ENCODE assay signal across 21 mouse cellular contexts in the genomic region with DNA sequence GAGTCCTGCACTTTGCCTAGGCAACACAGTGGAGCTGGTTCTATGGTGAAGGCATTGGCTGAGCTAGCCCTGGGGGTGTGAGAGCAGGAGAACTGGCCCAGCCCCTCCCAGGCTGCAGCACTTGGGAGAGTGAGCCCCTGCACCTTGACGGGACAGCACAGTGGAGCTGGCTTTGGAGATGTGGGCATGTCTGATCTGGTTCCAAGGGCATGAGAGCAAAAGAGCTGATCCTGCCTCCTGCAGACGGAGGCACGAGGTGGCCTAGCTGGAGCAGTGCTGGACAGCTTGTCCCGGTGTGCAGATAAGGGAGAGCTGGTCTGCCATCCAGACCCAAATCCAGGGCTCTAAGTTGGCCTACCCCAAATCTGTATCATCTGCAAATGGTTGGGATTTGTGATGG. TPM values are rescaled to one million over a fixed set of nuclear protein-coding genes. Genes with fewer than 3 reads are reported as not detected.
DNase-seq lines count a peak whose midpoint lies in the region; ATAC-seq and TF ChIP-seq lines count a peak whose summit lies in the region.
"Had no signal": no experiment of that assay in that cellular context is flagged by ENCODE, and none has a peak within 500 bp of the region (broad histone marks: within the 10 kb centered on the region; RNA-seq: fewer than 3 reads in every experiment).

No protein-coding gene starts in this region.

- H3K9ac ChIP-seq in heart, embryonic 14.5 days (ENCODE audit: low read length) = no peak overlapping the region
- H3K9ac ChIP-seq in heart, adult 2 months (ENCODE audit: low read depth, low read length) = no peak overlapping the region
- H3K9ac ChIP-seq in liver, embryonic 12.5 days = no peak overlapping the region
- H3K9ac ChIP-seq: forebrain, embryonic 13.5 days; forebrain, postnatal 0 days; hindbrain, embryonic 14.5 days had no signal

- no peaks in the 10 kb centered on the region for H3K79me2 ChIP-seq in heart, adult 2 months (replicated peaks; ENCODE audit: control insufficient read depth, insufficient read depth, low read length)

- TF ChIP-seq CTCF in heart, adult 2 months (IDR thresholded peaks at IDR 0.05) = no peak

- H3K4me2 ChIP-seq in heart, embryonic 14.5 days (ENCODE audit: low read length) = no peak overlapping the region
- no peak overlapping the region for H3K4me2 ChIP-seq in liver, embryonic 12.5 days
- H3K4me2 ChIP-seq: forebrain, embryonic 13.5 days; heart, embryonic 11.5 days; hindbrain, embryonic 14.5 days had no signal

- no peaks in the 10 kb centered on the region for H3K27me3 ChIP-seq in heart, embryonic 14.5 days (ENCODE audit: control insufficient read depth, insufficient read depth, low read length)
- no peaks in the 10 kb centered on the region for H3K27me3 ChIP-seq in heart, adult 2 months (ENCODE audit: control insufficient read depth, insufficient read depth, low read length)
- no peaks in the 10 kb centered on the region; the same call in 1 of the 2 replicates for H3K27me3 ChIP-seq in liver, embryonic 12.5 days (replicated peaks)
- H3K27me3 ChIP-seq: forebrain, embryonic 13.5 days had no signal

- peak; percentile 62 to 69 for DNase-seq in adrenal gland, adult (ENCODE audit: inconsistent age in 2 of 2, low spot score in 1 of 2)
- DNase-seq in adrenal gland, postnatal 4 days (ENCODE audit: low spot score in 2 of 2) = no peak
- no peak for DNase-seq in heart, adult 2 months
- DNase-seq in liver = no peak
- DNase-seq: adrenal gland, postnatal 14 days; B cell, adult 2 months; cerebellum, adult 2 months; cerebellum, postnatal 10 days; forebrain, postnatal 0 days; gastrocnemius, adult 2 months; gastrocnemius, postnatal 25 days; heart, postnatal 4 days had no signal

- H3K36me3 ChIP-seq in heart, embryonic 14.5 days (ENCODE audit: control insufficient read depth, insufficient read depth, low read length) = no peaks in the 10 kb centered on the region
- no peaks in the 10 kb centered on the region for H3K36me3 ChIP-seq in heart, adult 2 months (ENCODE audit: control insufficient read depth, insufficient read depth, low read length)
- no peaks in the 10 kb centered on the region for H3K36me3 ChIP-seq in liver, embryonic 12.5 days
- H3K36me3 ChIP-seq: embryonic facial prominence, embryonic 10.5 days had no signal

- no peak overlapping the region for H3K27ac ChIP-seq in heart, embryonic 14.5 days (replicated peaks in 1 of 2; ENCODE audit: control insufficient read depth in 1 of 2, insufficient read depth in 1 of 2, low read depth in 2 of 2, low read length in 2 of 2)
- H3K27ac ChIP-seq in heart, adult 2 months = no peak overlapping the region
- H3K27ac ChIP-seq in liver, embryonic 12.5 days = no peak overlapping the region
- H3K27ac ChIP-seq: embryonic facial prominence, embryonic 10.5 days; forebrain, embryonic 13.5 days; gastrocnemius, adult 2 months; hindbrain, embryonic 14.5 days had no signal

- 37% methylated on average over 4 of the region's 4 CpGs for WGBS in heart, embryonic 14.5 days
- WGBS in heart, adult 2 months = 47% methylated on average over 4 of the region's 4 CpGs
- WGBS in liver, embryonic 12.5 days (ENCODE audit: insufficient replicate concordance) = 76% methylated on average over 4 of the region's 4 CpGs

- no peak for TF ChIP-seq POLR2A in heart, adult 2 months (IDR thresholded peaks at IDR 0.05; ENCODE audit: insufficient read depth, low read depth, low read length)

- TF ChIP-seq EP300 in heart, adult 2 months (IDR thresholded peaks at IDR 0.05; ENCODE audit: insufficient read depth, low read depth, low read length) = no peak

- intact Hi-C loops in heart, adult 2 months (cut with DNase I) = loop anchor here (5.0 kb wide), 2 partner anchors 47 to 367 kb away; a partner anchor contains a TSS

- peak; percentile 16; the same call in 1 of the 2 replicates for ATAC-seq in heart, embryonic 14.5 days (ENCODE audit: insufficient number of reproducible peaks, insufficient read depth, low FRiP score, low read depth)
- ATAC-seq in liver, embryonic 12.5 days = peak; percentile 9; the same call in 1 of the 2 replicates
- ATAC-seq in monocyte, adult 5-6 weeks (replicated peaks; ENCODE audit: insufficient number of reproducible peaks, low FRiP score, low TSS enrichment, poor library complexity, severe bottlenecking) = 0 out of 2 replicates have a peak, but pooled peaks have one; percentile 8
- ATAC-seq: CD4-positive, CD25-positive, alpha-beta regulatory T cell, adult 4 months; forebrain, embryonic 13.5 days; forebrain, postnatal 0 days had no signal

- no peak overlapping the region for H3K4me3 ChIP-seq in heart, embryonic 14.5 days (ENCODE audit: control insufficient read depth in 1 of 2, insufficient read depth in 1 of 2, low read depth in 1 of 2, low read length in 2 of 2)
- H3K4me3 ChIP-seq in heart, adult 2 months = no peak overlapping the region
- no peak overlapping the region for H3K4me3 ChIP-seq in liver, embryonic 12.5 days
- H3K4me3 ChIP-seq: embryonic facial prominence, embryonic 10.5 days; forebrain, embryonic 13.5 days; gastrocnemius, adult 2 months had no signal

- H3K9me3 ChIP-seq in heart, embryonic 14.5 days (ENCODE audit: control insufficient read depth, low read length) = no peaks in the 10 kb centered on the region
- H3K9me3 ChIP-seq in liver, embryonic 12.5 days (replicated peaks) = no peaks in the 10 kb centered on the region
- H3K9me3 ChIP-seq: embryonic facial prominence, embryonic 10.5 days; forebrain, embryonic 13.5 days; G1E had no signal

- peaks cover 1 to 3% of the 10 kb centered on the region in 2 experiments; a peak in 1 of 4 replicates for H3K4me1 ChIP-seq in heart, embryonic 14.5 days (ENCODE audit: control insufficient read depth in 2 of 2, insufficient read depth in 2 of 2, low read length in 2 of 2)
- no peaks in the 10 kb centered on the region; the same call in 1 of the 2 replicates for H3K4me1 ChIP-seq in heart, adult 2 months (ENCODE audit: control insufficient read depth, insufficient read depth, low read length)
- H3K4me1 ChIP-seq in liver, embryonic 12.5 days = peaks cover 17% of the 10 kb centered on the region
- H3K4me1 ChIP-seq: forebrain, embryonic 13.5 days had no signal

RNA-seq across cellular contexts. Expression of a gene that starts 20.0 kb away (rescaled TPM):
- total RNA-seq in adrenal gland, postnatal 4 days (2021) = 10 to 100 TPM; 15.6 to 16.5 TPM
- 15.6 and 17.4 TPM in 2 replicates for polyA plus RNA-seq in heart, embryonic 14.5 days (2014; fragmentation: Nextera tagmentation; extraction: Ambion mirVana)
- total RNA-seq in heart, adult 2 months (2021) = 10 to 100 TPM; 11.7 to 11.9 TPM
- polyA plus RNA-seq in heart, adult 2 months (2012; rRNA removed) = 17.1 and 24.6 TPM in 2 replicates
- 16.2 and 16.6 TPM in 2 replicates for polyA plus RNA-seq in liver, embryonic 12.5 days (2016; fragmentation: Nextera tagmentation; extraction: Ambion mirVana)
- total RNA-seq in monocyte, adult 5-6 weeks (2017) = 7.4 to 12.4 TPM (median 8.4 TPM) in 3 replicates
- total RNA-seq: G1E had no signal
- polyA plus RNA-seq: G1E had no signal

RNA-seq across cellular contexts. Expression of a gene that starts 21.8 kb away (rescaled TPM):
- 100 to 1,000 TPM; 101 to 109 TPM for total RNA-seq in adrenal gland, postnatal 4 days (2021)
- 15.3 and 20.3 TPM in 2 replicates for polyA plus RNA-seq in heart, embryonic 14.5 days (2014; fragmentation: Nextera tagmentation; extraction: Ambion mirVana)
- total RNA-seq in heart, adult 2 months (2021) = 1 to 10 TPM; 4.1 to 4.6 TPM
- polyA plus RNA-seq in heart, adult 2 months (2012; rRNA removed) = 25.9 and 26.3 TPM in 2 replicates
- polyA plus RNA-seq in liver, embryonic 12.5 days (2016; fragmentation: Nextera tagmentation; extraction: Ambion mirVana) = 77.4 and 80.6 TPM in 2 replicates
- 15.6 to 22.0 TPM (median 18.4 TPM) in 3 replicates for total RNA-seq in monocyte, adult 5-6 weeks (2017)

RNA-seq across cellular contexts. Expression of a gene that starts 27.9 kb away (rescaled TPM):
- 1 to 10 TPM; 3.9 to 4.1 TPM for total RNA-seq in adrenal gland, postnatal 4 days (2021)
- 0.59 and 0.73 TPM in 2 replicates for polyA plus RNA-seq in heart, embryonic 14.5 days (2014; fragmentation: Nextera tagmentation; extraction: Ambion mirVana)
- total RNA-seq in heart, adult 2 months (2021) = under 1 TPM in 1 of 2 experiments, not detected in 1; 0.11 TPM
- not detected in 2 replicates for polyA plus RNA-seq in heart, adult 2 months (2012; rRNA removed)
- 2.7 and 3.3 TPM in 2 replicates for polyA plus RNA-seq in liver, embryonic 12.5 days (2016; fragmentation: Nextera tagmentation; extraction: Ambion mirVana)
- not detected in 3 replicates for total RNA-seq in monocyte, adult 5-6 weeks (2017)
- polyA plus RNA-seq: CD4-positive, CD25-positive, alpha-beta regulatory T cell, adult 4 months had no signal

RNA-seq across cellular contexts. Expression of a gene that starts 46.9 kb away (rescaled TPM):
- total RNA-seq in adrenal gland, postnatal 4 days (2021) = 100 to 1,000 TPM; 144 to 170 TPM
- polyA plus RNA-seq in heart, embryonic 14.5 days (2014; fragmentation: Nextera tagmentation; extraction: Ambion mirVana) = 60.8 and 63.8 TPM in 2 replicates
- 100 to 1,000 TPM; 334 to 410 TPM for total RNA-seq in heart, adult 2 months (2021)
- polyA plus RNA-seq in heart, adult 2 months (2012; rRNA removed) = 602 and 658 TPM in 2 replicates
- polyA plus RNA-seq in liver, embryonic 12.5 days (2016; fragmentation: Nextera tagmentation; extraction: Ambion mirVana) = 228 and 237 TPM in 2 replicates
- total RNA-seq in monocyte, adult 5-6 weeks (2017) = 43.8 to 75.0 TPM (median 64.1 TPM) in 3 replicates
- total RNA-seq: G1E had no signal

Comparison
In these comparisons a context has a peak if more than half of its experiments do, and no peak if none do; other contexts are left out.
1. DNase-seq: peak in adrenal gland, adult (2 of 2); none in adrenal gland, postnatal 4 days (0 of 2), heart, adult 2 months (0 of 2) and liver (single experiment).
2. Peak in every context shown above with its lines, with median percentiles within 50 percentile points of each other: ATAC-seq.